Comparison of ENCODE assay signal across 8 mouse cellular contexts in the genomic region with DNA sequence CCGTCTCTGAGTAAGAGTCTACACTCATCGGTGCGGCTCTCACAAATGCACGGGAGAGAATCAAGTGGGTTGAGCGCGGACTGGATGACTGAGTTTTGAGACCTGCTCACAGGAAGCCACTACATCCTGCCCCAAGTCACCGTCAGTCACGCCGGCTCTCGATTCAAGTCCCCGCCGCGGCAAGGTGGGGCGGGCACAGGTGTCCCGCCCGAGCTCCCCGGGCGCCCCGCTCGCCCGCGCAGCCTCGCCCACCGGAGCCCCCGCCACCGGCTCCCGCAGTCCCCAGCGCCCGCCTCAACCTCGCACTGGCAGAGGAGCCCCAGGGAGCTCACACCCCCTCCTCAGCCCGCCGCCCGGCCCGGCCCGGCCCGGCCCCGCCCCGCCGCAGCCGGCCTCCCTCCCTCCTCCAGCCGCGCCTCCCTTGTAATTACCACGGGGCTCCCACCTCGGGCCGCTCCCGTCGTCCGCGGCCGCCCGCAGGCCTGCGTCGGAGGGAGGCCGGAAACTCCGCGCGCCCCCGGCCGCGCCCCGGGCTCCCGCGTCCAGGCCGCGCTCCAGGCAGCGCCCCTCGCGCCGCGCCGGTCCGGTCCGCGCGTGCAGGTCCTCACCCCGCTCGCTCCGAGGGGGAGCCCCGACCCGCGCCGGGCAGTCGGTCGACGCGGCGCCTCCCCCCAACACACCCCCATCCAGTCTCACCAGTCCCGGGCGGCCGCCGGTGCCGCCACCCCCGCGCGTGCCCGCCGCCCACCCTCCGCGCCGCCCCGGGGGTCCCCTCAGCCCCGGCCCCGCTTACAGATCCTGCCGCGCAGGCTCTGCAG. TPM values are rescaled to one million over a fixed set of nuclear protein-coding genes. Genes with fewer than 3 reads are reported as not detected.
A peak's percentile ranks its signal among the peaks of the same experiment; 100 is the strongest.
DNase-seq lines count a peak whose midpoint lies in the region; ATAC-seq and TF ChIP-seq lines count a peak whose summit lies in the region.

No protein-coding gene starts in this region.

- peak overlapping the region; percentile 93 for H3K4me3 ChIP-seq in intestine, postnatal 0 days (ENCODE audit: low read depth, low read length)
- peak overlapping the region; percentile 83 for H3K4me3 ChIP-seq in liver, embryonic 13.5 days (replicated peaks)
- peak overlapping the region; percentile 85 for H3K4me3 ChIP-seq in stomach, embryonic 15.5 days (replicated peaks)

- no peak for TF ChIP-seq CTCF in intestine, postnatal 0 days (IDR thresholded peaks at IDR 0.05; ENCODE audit: low read depth)

- 0 out of 2 replicates have a peak, but pooled peaks cover 3% of the 10 kb centered on the region for H3K4me1 ChIP-seq in intestine, postnatal 0 days (replicated peaks; ENCODE audit: control insufficient read depth, insufficient read depth, low read length)
- peaks cover 37% of the 10 kb centered on the region for H3K4me1 ChIP-seq in liver, embryonic 13.5 days (replicated peaks)
- H3K4me1 ChIP-seq in stomach, embryonic 15.5 days = peaks cover 5% of the 10 kb centered on the region; the same call in 1 of the 2 replicates

- peak overlapping the region; percentile 99 for H3K9ac ChIP-seq in intestine, postnatal 0 days (ENCODE audit: low read depth, low read length)
- H3K9ac ChIP-seq in liver, embryonic 13.5 days = peak overlapping the region; percentile 86
- peak overlapping the region; percentile 77 for H3K9ac ChIP-seq in stomach, embryonic 15.5 days

- peak overlapping the region; percentile 89 for H3K4me2 ChIP-seq in intestine, postnatal 0 days (replicated peaks; ENCODE audit: low read depth)
- H3K4me2 ChIP-seq in liver, embryonic 13.5 days = peak overlapping the region; percentile 99
- H3K4me2 ChIP-seq in stomach, embryonic 15.5 days = peak overlapping the region; percentile 87

- peak; percentile 83 for ATAC-seq in activated CD4-positive, CD25-positive, alpha-beta regulatory T cell, adult 4 months
- peak; percentile 79 for ATAC-seq in intestine, postnatal 0 days
- peak; percentile 69 for ATAC-seq in liver, embryonic 13.5 days (ENCODE audit: low read depth)
- ATAC-seq in stomach, embryonic 15.5 days (ENCODE audit: insufficient read depth, low FRiP score, low read depth) = peak; percentile 79

- DNase-seq in 3T3-L1 (ENCODE audit: low read depth, low spot score) = peak; percentile 30
- peak; percentile 70 for DNase-seq in embryo, embryonic 10 days (ENCODE audit: low spot score)
- peak; percentile 97 for DNase-seq in heart, adult 11 months
- DNase-seq in liver, embryonic 13.5 days = peak; percentile 23
- peak; percentile 79 to 85 for DNase-seq in natural killer cell, adult 2 months (ENCODE audit: low spot score in 2 of 2)

- H3K36me3 ChIP-seq in intestine, postnatal 0 days (ENCODE audit: control insufficient read depth, insufficient read depth) = no peaks in the 10 kb centered on the region
- no peaks in the 10 kb centered on the region for H3K36me3 ChIP-seq in liver, embryonic 13.5 days
- no peaks in the 10 kb centered on the region for H3K36me3 ChIP-seq in stomach, embryonic 15.5 days

- no peaks in the 10 kb centered on the region for H3K9me3 ChIP-seq in intestine, postnatal 0 days (ENCODE audit: control insufficient read depth)
- H3K9me3 ChIP-seq in liver, embryonic 13.5 days (replicated peaks) = no peaks in the 10 kb centered on the region
- no peaks in the 10 kb centered on the region for H3K9me3 ChIP-seq in stomach, embryonic 15.5 days

- no peaks in the 10 kb centered on the region for H3K27me3 ChIP-seq in intestine, postnatal 0 days (replicated peaks; ENCODE audit: control insufficient read depth, insufficient read depth, low read length)
- H3K27me3 ChIP-seq in liver, embryonic 13.5 days = peaks cover 38% of the 10 kb centered on the region
- H3K27me3 ChIP-seq in stomach, embryonic 15.5 days (replicated peaks) = no peaks in the 10 kb centered on the region

- peak overlapping the region; percentile 99 for H3K27ac ChIP-seq in intestine, postnatal 0 days (ENCODE audit: low read depth, low read length)
- H3K27ac ChIP-seq in liver, embryonic 13.5 days = peak overlapping the region; percentile 71
- peak overlapping the region; percentile 97 for H3K27ac ChIP-seq in stomach, embryonic 15.5 days

- WGBS in intestine, postnatal 0 days = under 1% methylated on average over 51 of the region's 105 CpGs
- under 1% methylated on average over 85 of the region's 105 CpGs for WGBS in liver, embryonic 13.5 days (ENCODE audit: insufficient replicate concordance)
- WGBS in stomach, embryonic 15.5 days = under 1% methylated on average over 72 of the region's 105 CpGs

RNA-seq across cellular contexts. Expression of a gene that starts 0.6 kb away (rescaled TPM):
- 10 to 100 TPM; 36.2 to 36.7 TPM for polyA plus RNA-seq in activated CD4-positive, CD25-positive, alpha-beta regulatory T cell, adult 4 months (2017; shearing (Covaris generic))
- 16.2 and 18.2 TPM in 2 replicates for polyA plus RNA-seq in intestine, postnatal 0 days (2015; fragmentation: Nextera tagmentation; extraction: Ambion mirVana)
- polyA plus RNA-seq in liver, embryonic 13.5 days (2015; fragmentation: Nextera tagmentation; extraction: Ambion mirVana) = 2.9 and 3.2 TPM in 2 replicates
- 17.4 and 18.3 TPM in 2 replicates for polyA plus RNA-seq in stomach, embryonic 15.5 days (2015; fragmentation: Nextera tagmentation; extraction: Ambion mirVana)

Comparison
In these comparisons a context has a peak if more than half of its experiments do, and no peak if none do; other contexts are left out.
1. Peak in every context shown above with its lines: DNase-seq, ATAC-seq, H3K4me3 ChIP-seq and H3K27ac ChIP-seq.
2. DNase-seq: peak in every context shown above with its lines; median percentile 97 in heart, adult 11 months; 82 in natural killer cell, adult 2 months; 70 in embryo, embryonic 10 days; 30 in 3T3-L1; 23 in liver, embryonic 13.5 days.